Mouse (Mus musculus): ENCODE results near the gene Galnt16. TPM values are rescaled to one million over a fixed set of nuclear protein-coding genes. Genes with fewer than 3 reads are reported as not detected.

The Galnt16 gene
- polyA plus RNA-seq, 1 experiment from 2014 or later, result 3.1 TPM

DNA sequence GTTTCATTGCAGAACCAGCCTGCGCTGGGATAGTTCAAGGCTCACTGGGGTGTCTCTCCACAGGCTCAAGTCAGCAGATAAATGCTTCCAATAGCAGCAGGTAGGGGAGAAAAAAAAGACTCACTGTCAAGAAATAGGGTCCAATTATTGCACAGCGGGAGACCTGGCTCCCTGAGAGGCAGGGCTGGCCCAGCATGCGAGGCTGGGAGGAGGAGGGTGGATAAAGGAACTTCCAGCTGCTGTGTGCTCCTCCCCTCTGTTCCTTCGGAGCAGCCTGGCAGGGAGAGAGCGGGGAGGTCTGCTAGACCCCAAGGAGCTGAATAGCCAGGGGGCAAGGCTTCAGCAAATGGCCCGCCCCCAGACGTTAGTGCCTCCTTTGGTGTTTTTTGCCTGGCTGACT lies 7.4 kb downstream of the Galnt16 start:
- WGBS, result 19% methylated on average over 7 of the region's 7 CpGs
- no peak overlapping the region for H3K4me2 ChIP-seq (replicated peaks; ENCODE audit: low read depth, low read length)
- H3K4me1 ChIP-seq (ENCODE audit: control insufficient read depth, insufficient read depth, low read length), result 0 out of 2 replicates have a peak, but pooled peaks cover 3% of the 10 kb centered on the region
- H3K27ac ChIP-seq (ENCODE audit: low read depth, low read length), result no peak overlapping the region
- H3K36me3 ChIP-seq (ENCODE audit: control insufficient read depth, insufficient read depth, low read length), result no peaks in the 10 kb centered on the region
- H3K9ac ChIP-seq (ENCODE audit: low read depth, low read length), result no peak overlapping the region
- no peaks in the 10 kb centered on the region for H3K9me3 ChIP-seq (ENCODE audit: control insufficient read depth, low read length)
- peaks cover 13% of the 10 kb centered on the region for H3K27me3 ChIP-seq (ENCODE audit: control insufficient read depth, insufficient read depth, low read length)
- no peak for ATAC-seq (ENCODE audit: low FRiP score, low TSS enrichment)
- no peak overlapping the region for H3K4me3 ChIP-seq (ENCODE audit: low read length)

GRCm38 (mm10) chr12:80526511-80526910 lies 8.4 kb downstream of the Galnt16 start:
- peaks cover 4% of the 10 kb centered on the region; the same call in 1 of the 2 replicates for H3K27me3 ChIP-seq (ENCODE audit: control insufficient read depth, insufficient read depth, low read length)
- no peak overlapping the region for H3K4me2 ChIP-seq (replicated peaks; ENCODE audit: low read depth, low read length)
- no peaks in the 10 kb centered on the region for H3K36me3 ChIP-seq (ENCODE audit: control insufficient read depth, insufficient read depth, low read length)
- no peak overlapping the region for H3K27ac ChIP-seq (ENCODE audit: low read depth, low read length)
- H3K4me3 ChIP-seq (ENCODE audit: low read length), result no peak overlapping the region
- WGBS, result 72% methylated on average over 2 of the region's 2 CpGs
- no peaks in the 10 kb centered on the region for H3K9me3 ChIP-seq (ENCODE audit: control insufficient read depth, low read length)
- no peak overlapping the region for H3K9ac ChIP-seq (ENCODE audit: low read depth, low read length)
- 0 out of 2 replicates have a peak, but pooled peaks cover 3% of the 10 kb centered on the region for H3K4me1 ChIP-seq (ENCODE audit: control insufficient read depth, insufficient read depth, low read length)
- no peak for ATAC-seq (ENCODE audit: low FRiP score, low TSS enrichment)

- H3K9ac ChIP-seq (ENCODE audit: low read depth, low read length), result no peak overlapping the region
- 76% methylated on average over 5 of the region's 5 CpGs for WGBS
- H3K27me3 ChIP-seq (ENCODE audit: control insufficient read depth, insufficient read depth, low read length), result 0 out of 2 replicates have a peak, but pooled peaks cover 3% of the 10 kb centered on the region
- ATAC-seq (ENCODE audit: low FRiP score, low TSS enrichment), result no peak
- no peaks in the 10 kb centered on the region for H3K4me1 ChIP-seq (ENCODE audit: control insufficient read depth, insufficient read depth, low read length)
- no peak overlapping the region for H3K4me3 ChIP-seq (ENCODE audit: low read length)
- H3K36me3 ChIP-seq (ENCODE audit: control insufficient read depth, insufficient read depth, low read length), result no peaks in the 10 kb centered on the region
- H3K9me3 ChIP-seq (ENCODE audit: control insufficient read depth, low read length), result no peaks in the 10 kb centered on the region
- no peak overlapping the region for H3K4me2 ChIP-seq (replicated peaks; ENCODE audit: low read depth, low read length)
- H3K27ac ChIP-seq (ENCODE audit: low read depth, low read length), result no peak overlapping the region
These were observed 9.8 kb downstream of the Galnt16 start for GRCm38 (mm10) chr12:80527727-80528389.

DNA sequence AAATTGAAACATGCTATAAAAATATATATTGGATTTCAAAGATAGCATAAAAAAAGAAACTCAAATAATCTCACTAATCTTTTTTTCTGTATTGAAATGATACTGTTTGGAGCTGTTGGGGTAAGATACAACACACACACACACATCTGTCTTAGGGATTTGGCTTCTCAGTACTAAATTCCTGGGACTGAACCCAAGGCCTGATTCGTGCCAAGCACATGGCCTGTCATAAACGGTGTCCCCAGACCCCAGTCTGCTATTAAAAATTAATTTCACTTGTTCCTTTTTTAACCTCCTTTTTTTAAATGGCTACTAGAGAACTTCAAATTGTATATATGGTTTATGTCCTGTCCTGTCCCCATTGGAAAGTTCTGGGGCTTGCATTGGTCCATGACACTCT lies 12.0 kb downstream of the Galnt16 start:
- Histone ChIP-seq H3K4me3 (ENCODE audit: low read length) (no peak overlapping the region), H3K4me2 (replicated peaks; ENCODE audit: low read depth, low read length) (no peak overlapping the region), H3K9me3 (ENCODE audit: control insufficient read depth, low read length) (no peaks in the 10 kb centered on the region), H3K4me1 (ENCODE audit: control insufficient read depth, insufficient read depth, low read length) (no peaks in the 10 kb centered on the region), H3K27me3 (ENCODE audit: control insufficient read depth, insufficient read depth, low read length) (no peaks in the 10 kb centered on the region), H3K9ac (ENCODE audit: low read depth, low read length) (no peak overlapping the region), H3K36me3 (ENCODE audit: control insufficient read depth, insufficient read depth, low read length) (no peaks in the 10 kb centered on the region), H3K27ac (ENCODE audit: low read depth, low read length) (no peak overlapping the region)
- 76% methylated on average over 2 of the region's 2 CpGs for WGBS
- ATAC-seq (ENCODE audit: low FRiP score, low TSS enrichment), result no peak

DNA sequence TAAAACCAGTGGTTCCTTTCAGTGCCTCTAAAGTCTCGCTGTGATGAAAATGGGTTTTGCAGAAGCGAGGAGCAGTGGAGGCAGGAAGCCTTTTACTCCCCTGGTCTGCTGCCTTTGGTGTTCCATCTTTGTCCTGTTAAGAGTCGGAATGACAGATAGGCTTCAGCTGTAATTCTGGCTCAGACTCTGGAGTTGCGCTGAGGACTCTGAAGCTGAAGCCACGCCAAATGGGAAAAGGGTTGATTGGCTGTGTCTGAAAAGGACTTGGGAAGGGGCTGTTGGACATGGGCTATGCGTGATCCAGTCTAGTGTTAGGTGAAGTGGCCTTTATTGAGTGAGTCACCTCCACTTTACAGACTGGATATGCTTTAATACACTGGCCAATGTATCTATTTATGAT lies 12.6 kb downstream of the Galnt16 start:
- 68% methylated on average over 6 of the region's 6 CpGs for WGBS
- Histone ChIP-seq H3K4me2 (replicated peaks; ENCODE audit: low read depth, low read length) (no peak overlapping the region), H3K36me3 (ENCODE audit: control insufficient read depth, insufficient read depth, low read length) (no peaks in the 10 kb centered on the region), H3K9me3 (ENCODE audit: control insufficient read depth, low read length) (no peaks in the 10 kb centered on the region), H3K4me1 (ENCODE audit: control insufficient read depth, insufficient read depth, low read length) (no peaks in the 10 kb centered on the region), H3K27ac (ENCODE audit: low read depth, low read length) (no peak overlapping the region), H3K4me3 (ENCODE audit: low read length) (no peak overlapping the region), H3K9ac (ENCODE audit: low read depth, low read length) (no peak overlapping the region), H3K27me3 (ENCODE audit: control insufficient read depth, insufficient read depth, low read length) (no peaks in the 10 kb centered on the region)
- no peak for ATAC-seq (ENCODE audit: low FRiP score, low TSS enrichment)

DNA sequence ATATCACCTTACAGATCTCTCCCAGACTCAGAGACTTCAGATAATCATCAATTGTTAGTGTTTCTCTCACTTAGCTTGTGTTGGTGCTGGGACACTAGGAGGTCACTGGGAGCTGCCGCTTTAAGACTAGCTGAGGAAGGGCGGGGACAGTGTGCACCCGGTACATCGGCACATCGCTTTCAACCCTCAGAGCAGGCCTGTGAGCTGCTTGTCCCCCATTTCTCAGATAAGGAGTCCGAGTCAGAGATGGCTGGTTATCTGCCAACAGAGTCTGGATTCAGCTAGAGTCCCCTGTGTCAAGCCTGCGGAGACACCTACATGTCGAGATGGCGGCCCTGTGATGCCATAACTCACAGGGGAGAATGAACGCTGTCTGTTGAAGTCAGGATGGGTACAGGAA lies 13.5 kb downstream of the Galnt16 start:
- WGBS, result 75% methylated on average over 10 of the region's 10 CpGs
- H3K9ac ChIP-seq (ENCODE audit: low read depth, low read length), result no peak overlapping the region
- ATAC-seq (ENCODE audit: low FRiP score, low TSS enrichment), result no peak

DNA sequence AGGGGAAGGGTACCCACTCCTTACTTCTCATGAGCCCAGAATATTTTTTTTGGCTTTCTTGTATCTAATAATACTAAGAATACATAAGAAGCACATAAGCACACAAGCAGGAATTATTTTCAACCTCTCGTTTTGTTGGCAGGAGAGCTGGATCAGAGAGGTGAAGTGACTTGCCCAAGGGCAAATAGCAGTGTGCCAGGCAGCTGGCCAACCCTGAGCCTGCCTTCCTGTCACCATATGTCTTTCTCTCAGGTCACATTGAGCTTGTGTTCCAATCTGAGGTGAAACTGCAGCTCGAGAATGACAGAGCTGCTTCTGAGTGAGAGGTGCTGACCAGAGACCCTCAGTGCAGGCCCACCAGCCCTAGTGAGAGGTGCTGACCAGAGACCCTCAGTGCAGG lies 15.8 kb downstream of the Galnt16 start:
- 64% methylated on average over 2 of the region's 2 CpGs for WGBS
- Histone ChIP-seq H3K4me1 (ENCODE audit: control insufficient read depth, insufficient read depth, low read length) (no peaks in the 10 kb centered on the region), H3K27ac (ENCODE audit: low read depth, low read length) (no peak overlapping the region), H3K9me3 (ENCODE audit: control insufficient read depth, low read length) (no peaks in the 10 kb centered on the region), H3K4me3 (ENCODE audit: low read length) (no peak overlapping the region), H3K4me2 (replicated peaks; ENCODE audit: low read depth, low read length) (no peak overlapping the region), H3K36me3 (ENCODE audit: control insufficient read depth, insufficient read depth, low read length) (no peaks in the 10 kb centered on the region), H3K27me3 (ENCODE audit: control insufficient read depth, insufficient read depth, low read length) (no peaks in the 10 kb centered on the region), H3K9ac (ENCODE audit: low read depth, low read length) (no peak overlapping the region)
- ATAC-seq (ENCODE audit: low FRiP score, low TSS enrichment), result no peak

More for the DNA sequence above, 13.5 kb downstream of the Galnt16 start:
- no peak overlapping the region for H3K27ac ChIP-seq (ENCODE audit: low read depth, low read length)
- H3K4me3 ChIP-seq (ENCODE audit: low read length), result no peak overlapping the region
- H3K36me3 ChIP-seq (ENCODE audit: control insufficient read depth, insufficient read depth, low read length), result no peaks in the 10 kb centered on the region
- H3K9me3 ChIP-seq (ENCODE audit: control insufficient read depth, low read length), result no peaks in the 10 kb centered on the region
- H3K4me2 ChIP-seq (replicated peaks; ENCODE audit: low read depth, low read length), result no peak overlapping the region
- no peaks in the 10 kb centered on the region for H3K4me1 ChIP-seq (ENCODE audit: control insufficient read depth, insufficient read depth, low read length)
- H3K27me3 ChIP-seq (ENCODE audit: control insufficient read depth, insufficient read depth, low read length), result no peaks in the 10 kb centered on the region

DNA sequence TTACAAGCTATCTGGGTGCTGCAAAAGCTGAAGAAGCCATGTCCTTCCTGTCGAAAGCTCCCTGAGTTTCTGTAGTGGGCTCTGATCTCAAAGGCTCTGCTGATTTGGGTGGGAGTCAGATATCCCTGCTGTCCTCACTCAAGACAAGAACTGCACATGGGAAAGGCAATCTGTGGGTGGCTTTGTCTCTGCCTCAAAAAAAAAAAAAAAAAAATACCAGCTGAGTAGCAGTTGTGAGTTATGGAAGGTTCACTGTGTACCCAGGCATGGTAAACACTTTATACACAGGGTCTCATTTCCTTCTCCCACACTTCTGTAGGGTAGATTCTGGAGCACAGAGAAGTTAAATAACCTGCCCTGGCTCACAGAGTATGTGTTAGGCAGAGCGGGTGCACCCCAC lies 19.2 kb downstream of the Galnt16 start:
- Histone ChIP-seq H3K27ac (ENCODE audit: low read depth, low read length) (no peak overlapping the region), H3K9me3 (ENCODE audit: control insufficient read depth, low read length) (no peaks in the 10 kb centered on the region), H3K9ac (ENCODE audit: low read depth, low read length) (no peak overlapping the region), H3K4me3 (ENCODE audit: low read length) (no peak overlapping the region), H3K4me2 (replicated peaks; ENCODE audit: low read depth, low read length) (no peak overlapping the region), H3K27me3 (ENCODE audit: control insufficient read depth, insufficient read depth, low read length) (no peaks in the 10 kb centered on the region), H3K36me3 (ENCODE audit: control insufficient read depth, insufficient read depth, low read length) (no peaks in the 10 kb centered on the region), H3K4me1 (ENCODE audit: control insufficient read depth, insufficient read depth, low read length) (no peaks in the 10 kb centered on the region)
- WGBS, result 83% methylated on average over 2 of the region's 2 CpGs
- ATAC-seq (ENCODE audit: low FRiP score, low TSS enrichment), result no peak

GRCm38 (mm10) chr12:80538311-80538710 lies 20.2 kb downstream of the Galnt16 start:
- no peaks in the 10 kb centered on the region for H3K4me1 ChIP-seq (ENCODE audit: control insufficient read depth, insufficient read depth, low read length)
- H3K27ac ChIP-seq (ENCODE audit: low read depth, low read length), result no peak overlapping the region
- H3K36me3 ChIP-seq (ENCODE audit: control insufficient read depth, insufficient read depth, low read length), result no peaks in the 10 kb centered on the region
- ATAC-seq (ENCODE audit: low FRiP score, low TSS enrichment), result no peak
- no peaks in the 10 kb centered on the region for H3K27me3 ChIP-seq (ENCODE audit: control insufficient read depth, insufficient read depth, low read length)
- no peaks in the 10 kb centered on the region for H3K9me3 ChIP-seq (ENCODE audit: control insufficient read depth, low read length)
- H3K4me3 ChIP-seq (ENCODE audit: low read length), result no peak overlapping the region
- H3K9ac ChIP-seq (ENCODE audit: low read depth, low read length), result no peak overlapping the region
- WGBS, result 36% methylated on average over 6 of the region's 6 CpGs
- no peak overlapping the region for H3K4me2 ChIP-seq (replicated peaks; ENCODE audit: low read depth, low read length)

Measured in kidney, embryonic 14.5 days (tissue).